Mouse (Mus musculus) kidney, adult 2 months (tissue): ENCODE data around the gene Abhd8.

Experiments
- CTCF ChIP-seq: fragments of 200-500 bp; conservative IDR thresholded peaks from 2 replicates; pipeline ENCODE4 v1.5.1; 2011; ENCODE audit warnings: low read depth, mild to moderate bottlenecking, control low read depth, low read length, moderate library complexity, mixed read lengths; ENCODE audit not compliant: insufficient read depth, insufficient read length
- POLR2A ChIP-seq: fragments of 200-500 bp; IDR thresholded peaks from one replicate; pipeline ENCODE4 v1.6.1; 2011; ENCODE audit warnings: low read depth, low read length, control low read depth

GRCm38 (mm10) chr8:71505979-71506378, 42.5 kb upstream of the Abhd8 start:
- TF ChIP-seq CTCF (no peak), POLR2A (no peak)
